Mouse (Mus musculus) stomach, postnatal 0 days (tissue): ENCODE results near the gene Rasgrp2. TPM values are rescaled to one million over a fixed set of nuclear protein-coding genes. Genes with fewer than 3 reads are reported as not detected.

Source experiments
- ATAC-seq: fragments of 200-750 bp; cut with Nextera tagmentation; 2 replicates; pipeline ENCODE4 v1.8.0; 2017; ENCODE audit not compliant: low FRiP score, low TSS enrichment
- DNase-seq: peaks from one replicate; pipeline ENCODE4 v3.0.0-alpha.2; 2016; ENCODE audit warnings: low spot score
- H3K27ac ChIP-seq: fragments of 300-500 bp; sonication (generic); replicated peaks from 2 replicates; pipeline ENCODE4 v1.5.1; 2014; ENCODE audit warnings: mild to moderate bottlenecking, control low read depth
- H3K27me3 ChIP-seq: fragments of 300-500 bp; sonication (generic); 2 replicates; pipeline ENCODE4 v1.6.1; 2014; ENCODE audit warnings: low read length; ENCODE audit not compliant: control insufficient read depth, insufficient read depth
- H3K36me3 ChIP-seq: fragments of 300-500 bp; sonication (generic); 2 replicates; pipeline ENCODE4 v1.6.1; 2014; ENCODE audit warnings: low read length, mixed read lengths; ENCODE audit not compliant: control insufficient read depth, insufficient read depth
- H3K4me1 ChIP-seq: fragments of 300-500 bp; sonication (generic); replicated peaks from 2 replicates; pipeline ENCODE4 v1.6.1; 2014; ENCODE audit warnings: antibody characterized with exemption; ENCODE audit not compliant: control insufficient read depth, insufficient read depth
- H3K4me2 ChIP-seq: fragments of 300-500 bp; sonication (generic); replicated peaks from 2 replicates; pipeline ENCODE4 v1.6.1; 2014; ENCODE audit warnings: low read depth, mild to moderate bottlenecking, control low read depth, moderate library complexity
- H3K4me3 ChIP-seq: fragments of 300-500 bp; sonication (generic); 2 replicates; pipeline ENCODE4 v1.5.1; 2014; ENCODE audit warnings: low read depth, low read length, control low read depth
- H3K9ac ChIP-seq: fragments of 300-500 bp; sonication (generic); 2 replicates; pipeline ENCODE4 v1.6.1; 2014; ENCODE audit warnings: mild to moderate bottlenecking, low read length, control low read depth, mixed read lengths
- H3K9me3 ChIP-seq: fragments of 300-500 bp; sonication (generic); 2 replicates; pipeline ENCODE4 v1.6.1; 2016; ENCODE audit warnings: low read length; ENCODE audit not compliant: control insufficient read depth
- CTCF ChIP-seq: IDR thresholded peaks from 2 replicates; pipeline ENCODE4 v1.5.1; 2016; ENCODE audit warnings: antibody characterized with exemption, low read depth, mild to moderate bottlenecking, moderate library complexity
- EP300 ChIP-seq: optimal IDR thresholded peaks from 2 replicates; pipeline ENCODE3; 2016; ENCODE audit warnings: antibody characterized with exemption
- WGBS: fragments of 180-500 bp; shearing (Covaris S2); extraction: QIAGEN DNeasy Blood & Tissue Kit; methylation state at CpG from one replicate; pipeline ENCODE4 v1.1.7; 2014; 5-methylcytosine and 5-hydroxymethylcytosine counted together
- polyA plus RNA-seq: library from polyadenylated mRNA; unstranded; fragments of >200 nt; fragmentation: Nextera tagmentation; extraction: Ambion mirVana; gene quantifications from 2 replicates; pipeline ENCODE4 v1.2.1, GENCODE M21; 2015

The Rasgrp2 gene
- polyA plus RNA-seq, 1 experiment from 2014 or later, result 57.3 TPM

DNA sequence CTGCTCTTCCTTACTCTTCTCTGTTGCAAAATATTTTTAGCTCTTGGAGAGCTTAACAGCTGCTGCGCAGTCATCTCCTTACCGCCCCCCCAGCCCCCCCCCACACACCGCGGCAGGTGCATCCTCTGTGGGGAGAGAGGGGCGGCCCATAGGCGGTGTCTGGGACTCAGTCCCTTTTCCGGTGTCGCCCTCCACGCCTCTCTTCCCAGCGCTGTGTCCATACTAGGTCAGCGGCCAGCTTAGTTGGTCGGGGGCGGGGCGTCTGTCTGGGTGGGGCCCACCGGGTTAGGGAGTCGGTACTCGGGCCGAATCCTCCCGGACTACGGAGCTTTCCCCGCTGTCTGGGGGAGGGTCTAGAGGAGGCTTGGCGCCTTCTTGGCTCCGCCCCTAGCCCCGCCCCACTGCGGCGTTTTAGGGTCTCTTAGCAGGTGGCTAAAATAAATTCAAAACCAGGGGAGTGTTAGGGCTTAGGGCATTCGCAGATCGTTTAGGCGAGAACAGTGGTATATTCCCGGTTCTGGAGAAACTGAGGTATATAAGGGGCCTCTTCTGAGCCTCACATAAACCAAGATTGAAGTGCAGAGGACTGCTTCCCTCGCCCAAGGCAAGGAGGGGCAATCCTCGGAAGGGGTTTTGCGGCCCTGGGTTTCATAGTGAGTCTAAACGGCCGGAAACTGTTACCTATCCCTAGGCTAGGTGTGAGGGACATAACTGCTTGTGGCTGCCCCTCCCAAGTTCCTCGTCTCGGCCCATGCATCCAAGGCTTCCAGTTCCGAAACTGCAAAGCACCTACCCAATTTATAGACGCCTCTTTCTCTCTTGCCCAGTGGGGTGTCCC, 474 bp upstream of the Rasgrp2 start:
- peak overlapping the region; percentile 81 for H3K27ac ChIP-seq
- H3K9ac ChIP-seq, result peak overlapping the region; percentile 64
- WGBS, result 1% methylated on average over 39 of the region's 39 CpGs
- DNase-seq (peak; percentile 78), ATAC-seq (peak; percentile 64)
- no peaks in the 10 kb centered on the region for H3K27me3 ChIP-seq
- H3K9me3 ChIP-seq, result no peaks in the 10 kb centered on the region
- peak overlapping the region; percentile 99 for H3K4me2 ChIP-seq
- TF ChIP-seq CTCF (no peak), EP300 (no peak)
- peak overlapping the region; percentile 62 for H3K4me3 ChIP-seq
- H3K36me3 ChIP-seq, result no peaks in the 10 kb centered on the region
- H3K4me1 ChIP-seq, result no peaks in the 10 kb centered on the region

DNA sequence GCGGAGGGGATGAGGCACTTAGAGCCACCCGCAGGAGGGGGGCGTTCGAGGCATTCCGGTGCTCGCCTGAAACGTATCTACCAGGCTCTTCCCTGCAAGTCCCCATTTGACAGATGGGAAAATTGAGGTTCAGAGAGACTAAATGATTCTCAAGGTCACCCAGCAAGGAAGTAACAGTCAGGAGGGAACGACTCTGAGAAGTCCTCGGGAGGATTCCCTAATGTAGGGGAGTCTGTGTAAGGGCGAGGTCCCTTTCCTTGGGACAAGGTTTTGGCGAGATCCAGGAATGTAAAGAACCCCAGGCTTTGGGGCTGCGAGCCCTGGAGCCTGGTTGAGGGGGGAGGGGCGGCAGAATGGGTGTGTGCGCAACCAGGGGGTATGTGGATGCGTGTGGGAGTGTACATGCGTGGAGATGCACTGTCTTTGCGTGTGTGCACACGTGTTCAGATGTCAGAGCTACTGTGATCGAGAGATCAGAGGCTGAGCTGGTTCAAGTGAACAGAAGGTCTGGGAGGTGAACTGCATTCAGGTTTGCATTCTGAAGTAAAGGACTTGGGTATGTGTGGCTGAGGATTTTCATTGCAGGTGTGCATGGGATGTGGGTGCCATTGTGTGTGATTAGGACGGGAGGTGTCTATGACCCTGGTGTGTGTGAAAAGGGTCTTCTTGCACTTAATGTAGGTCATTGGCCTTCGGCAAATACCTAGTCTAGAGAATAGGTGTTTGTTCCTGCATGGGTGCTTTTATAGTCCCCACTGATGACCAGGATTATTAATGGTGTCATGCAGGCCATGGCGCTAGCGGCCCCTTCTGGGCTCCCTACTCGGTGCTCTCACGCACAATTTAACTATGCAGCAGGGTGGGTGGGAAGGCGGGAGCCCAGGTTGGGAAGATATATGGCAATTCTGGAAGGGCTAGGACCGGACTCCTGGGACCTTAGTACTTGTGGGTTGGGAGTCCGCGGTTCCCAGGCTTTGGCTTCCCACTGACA, 1.3 kb downstream of the Rasgrp2 start:
- Histone ChIP-seq H3K36me3 (no peaks in the 10 kb centered on the region), H3K27me3 (no peaks in the 10 kb centered on the region), H3K4me1 (no peaks in the 10 kb centered on the region), H3K4me2 (peak overlapping the region; percentile 99), H3K9me3 (no peaks in the 10 kb centered on the region), H3K27ac (peak overlapping the region; percentile 81), H3K9ac (peak overlapping the region; percentile 64), H3K4me3 (peak overlapping the region; percentile 62)
- 2% methylated on average over 29 of the region's 29 CpGs for WGBS
- peak; percentile 35; the same call in 1 of the 2 replicates for TF ChIP-seq CTCF
- TF ChIP-seq EP300, result no peak
- ATAC-seq, result peak; percentile 17; the same call in 1 of the 2 replicates
- no peak for DNase-seq

DNA sequence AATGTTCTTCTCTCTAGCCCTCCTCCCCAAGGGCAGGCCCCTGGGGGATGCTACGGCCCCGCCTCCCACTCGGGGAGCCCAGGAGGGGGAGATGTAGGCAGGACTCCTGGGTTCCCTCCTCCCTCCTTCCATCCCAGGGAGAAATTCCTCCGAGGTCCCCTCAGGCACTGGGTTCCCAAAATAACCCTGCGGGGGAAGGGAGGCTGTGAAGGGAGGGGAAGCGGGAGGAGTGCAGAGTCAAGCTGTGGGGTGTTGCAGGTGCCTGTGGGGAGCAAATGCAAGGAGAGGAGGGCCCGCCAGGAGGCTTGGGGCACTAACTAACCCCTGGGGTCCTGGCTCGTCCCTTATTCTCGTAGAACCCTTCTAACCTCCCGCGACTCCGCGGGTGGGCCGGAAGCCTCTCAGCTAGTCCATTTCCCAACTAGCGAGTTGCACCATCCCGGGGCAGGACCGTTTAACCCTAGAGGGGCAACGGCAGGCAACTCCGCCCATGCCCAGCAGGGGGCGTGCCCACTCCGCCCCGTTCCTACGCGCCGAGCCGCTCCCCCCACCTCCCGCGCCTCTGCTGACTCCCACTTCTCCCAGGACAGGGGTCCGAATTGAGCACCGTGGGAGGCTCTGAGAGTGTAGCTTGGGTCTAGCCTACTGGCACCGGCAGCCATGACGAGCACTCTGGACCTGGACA, 2.1 kb downstream of the Rasgrp2 start:
- Histone ChIP-seq H3K27me3 (no peaks in the 10 kb centered on the region), H3K4me1 (no peaks in the 10 kb centered on the region), H3K9me3 (no peaks in the 10 kb centered on the region), H3K27ac (peak overlapping the region; percentile 74), H3K4me3 (peak overlapping the region; percentile 62), H3K4me2 (peak overlapping the region; percentile 99), H3K36me3 (no peaks in the 10 kb centered on the region), H3K9ac (peak overlapping the region; percentile 50)
- WGBS, result 1% methylated on average over 25 of the region's 32 CpGs
- peak; percentile 78 for DNase-seq
- peak; percentile 88 for TF ChIP-seq CTCF
- peak; percentile 54 for TF ChIP-seq EP300
- ATAC-seq, result peak; percentile 53

- peak overlapping the region; percentile 99 for H3K4me2 ChIP-seq
- TF ChIP-seq CTCF (no peak), EP300 (no peak)
- ATAC-seq (no peak), DNase-seq (no peak)
- H3K27me3 ChIP-seq, result no peaks in the 10 kb centered on the region
- H3K4me3 ChIP-seq, result peak overlapping the region; percentile 62
- H3K27ac ChIP-seq, result peak overlapping the region; percentile 74; the same call in 1 of the 2 replicates
- H3K9ac ChIP-seq, result peak overlapping the region; percentile 50
- no peaks in the 10 kb centered on the region for H3K9me3 ChIP-seq
- no peaks in the 10 kb centered on the region for H3K4me1 ChIP-seq
- no peaks in the 10 kb centered on the region for H3K36me3 ChIP-seq
- 8% methylated on average over 9 of the region's 9 CpGs for WGBS
Measured at GRCm38 (mm10) chr19:6401951-6402350, 2.8 kb downstream of the Rasgrp2 start.

- WGBS, result 86% methylated on average over 10 of the region's 10 CpGs
- Histone ChIP-seq H3K4me3 (no peak overlapping the region), H3K27me3 (no peaks in the 10 kb centered on the region), H3K4me2 (no peak overlapping the region), H3K4me1 (no peaks in the 10 kb centered on the region), H3K9ac (no peak overlapping the region), H3K9me3 (no peaks in the 10 kb centered on the region), H3K36me3 (no peaks in the 10 kb centered on the region), H3K27ac (no peak overlapping the region)
- ATAC-seq, result no peak
- no peak for DNase-seq
- TF ChIP-seq CTCF (no peak), EP300 (no peak)
Measured at GRCm38 (mm10) chr19:6403869-6404268, 4.7 kb downstream of the Rasgrp2 start.
